Mouse (Mus musculus) ES-Bruce4 (cell line): Measurements from ENCODE around the gene Rims4.

Source experiments
- CTCF ChIP-seq: IDR thresholded peaks from one replicate; pipeline ENCODE4 v1.8.1; 2011; ENCODE audit warnings: low read depth, low read length
- EP300 ChIP-seq: IDR thresholded peaks from 2 replicates; pipeline ENCODE4 v1.6.1; 2011; ENCODE audit warnings: low read depth, low read length; ENCODE audit not compliant: insufficient read depth
- POLR2A ChIP-seq: IDR thresholded peaks from one replicate; pipeline ENCODE4 v1.8.1; 2011; ENCODE audit warnings: low read length; ENCODE audit not compliant: insufficient read depth

- TF ChIP-seq CTCF (no peak), POLR2A (no peak), EP300 (no peak)
Observed at GRCm38 (mm10) chr2:163882859-163883652, 35.4 kb downstream of the Rims4 start.
